ENCODE assay signal across 15 mouse cellular contexts in genomic region chr10:110962172-110962571, GRCm38 (mm10). TPM values are rescaled to one million over a fixed set of nuclear protein-coding genes. Genes with fewer than 3 reads are reported as not detected.
DNase-seq lines count a peak whose midpoint lies in the region; ATAC-seq and TF ChIP-seq lines count a peak whose summit lies in the region.
"Had no signal": no experiment of that assay in that cellular context is flagged by ENCODE, and none has a peak within 500 bp of the region (broad histone marks: within the 10 kb centered on the region; RNA-seq: fewer than 3 reads in every experiment).

No protein-coding gene starts in this region.

- in situ Hi-C loops in CH12.LX (cut with MboI; ENCODE audit: low pct_ligation_motif_present, low pct_unique_long_range_greater_than_20kb, low sequenced_read_pairs) = no loop called here

- intact Hi-C loops in heart, adult 2 months (cut with DNase I) = no loop called here

- no peaks in the 10 kb centered on the region for H3K36me3 ChIP-seq in heart, adult 2 months (ENCODE audit: control insufficient read depth, insufficient read depth, low read length)
- peaks cover 10% of the 10 kb centered on the region; the same call in 1 of the 2 replicates for H3K36me3 ChIP-seq in liver, adult 2 months (ENCODE audit: control insufficient read depth, insufficient read depth, low read length)
- H3K36me3 ChIP-seq in liver, embryonic 12.5 days = peaks cover 28% of the 10 kb centered on the region
- peaks cover 15 to 30% of the 10 kb centered on the region in 2 experiments for H3K36me3 ChIP-seq in CH12.LX (replicated peaks in 1 of 2; ENCODE audit: control insufficient read depth in 1 of 2, insufficient read depth in 1 of 2, low read length in 1 of 2)

- dilution Hi-C loops in CH12.LX (cut with MboI; ENCODE audit: extremely low pct_ligation_motif_present, extremely low pct_unique_long_range_greater_than_20kb, low sequenced_read_pairs) = no loop called here

- ATAC-seq in liver, embryonic 12.5 days = no peak

- no peaks in the 10 kb centered on the region for H3K4me1 ChIP-seq in heart, adult 2 months (ENCODE audit: control insufficient read depth, insufficient read depth, low read length)
- H3K4me1 ChIP-seq in liver, adult 2 months (ENCODE audit: control insufficient read depth, insufficient read depth, low read length) = no peaks in the 10 kb centered on the region
- H3K4me1 ChIP-seq in liver, embryonic 12.5 days = no peaks in the 10 kb centered on the region
- peaks cover 0 to 8% of the 10 kb centered on the region in 2 experiments; a peak in 2 of 4 replicates for H3K4me1 ChIP-seq in CH12.LX (ENCODE audit: control insufficient read depth in 1 of 2, insufficient read depth in 2 of 2)
- no peaks in the 10 kb centered on the region for H3K4me1 ChIP-seq in cortical plate, adult 2 months (ENCODE audit: control insufficient read depth, insufficient read depth, low read length)
- H3K4me1 ChIP-seq: embryonic facial prominence, embryonic 13.5 days; forebrain, embryonic 12.5 days; hindbrain, embryonic 13.5 days had no signal

- no peaks in the 10 kb centered on the region for H3K9me3 ChIP-seq in liver, embryonic 12.5 days (replicated peaks)
- no peaks in the 10 kb centered on the region for H3K9me3 ChIP-seq in CH12.LX (replicated peaks; ENCODE audit: low read length)
- H3K9me3 ChIP-seq: embryonic facial prominence, embryonic 13.5 days; forebrain, embryonic 12.5 days; heart, embryonic 13.5 days; hindbrain, embryonic 13.5 days had no signal

- H3K4me3 ChIP-seq in heart, adult 2 months = no peak overlapping the region
- no peak overlapping the region for H3K4me3 ChIP-seq in liver, adult 2 months (ENCODE audit: insufficient read depth, low read depth, low read length)
- H3K4me3 ChIP-seq in liver, embryonic 12.5 days = no peak overlapping the region
- no peak overlapping the region for H3K4me3 ChIP-seq in CH12.LX (replicated peaks in 1 of 3; ENCODE audit: low read depth in 2 of 3, low read length in 2 of 3, poor library complexity in 1 of 3)
- no peak overlapping the region for H3K4me3 ChIP-seq in cortical plate, adult 2 months (ENCODE audit: insufficient read depth, low read length)
- H3K4me3 ChIP-seq: embryonic facial prominence, embryonic 13.5 days; forebrain, embryonic 12.5 days; heart, embryonic 13.5 days; hindbrain, embryonic 13.5 days had no signal

- no peak overlapping the region for H3K27ac ChIP-seq in heart, adult 2 months
- no peak overlapping the region for H3K27ac ChIP-seq in liver, adult 2 months (replicated peaks; ENCODE audit: insufficient read depth, low read depth, low read length)
- no peak overlapping the region for H3K27ac ChIP-seq in liver, embryonic 12.5 days
- H3K27ac ChIP-seq in CH12.LX (ENCODE audit: insufficient read depth, low read depth) = no peak overlapping the region
- H3K27ac ChIP-seq in cortical plate, adult 2 months (ENCODE audit: insufficient read depth, low read length) = no peak overlapping the region
- H3K27ac ChIP-seq: embryonic facial prominence, embryonic 13.5 days; forebrain, embryonic 12.5 days; heart, embryonic 13.5 days; hindbrain, embryonic 13.5 days had no signal

- TF ChIP-seq CTCF in heart, adult 2 months (IDR thresholded peaks at IDR 0.05) = peak; percentile 65
- TF ChIP-seq CTCF in liver, adult 2 months (IDR thresholded peaks at IDR 0.05; ENCODE audit: low read depth, low read length) = peak; percentile 35; the same call in 1 of the 2 replicates
- TF ChIP-seq CTCF in CH12.LX (conservative IDR thresholded peaks at IDR 0.05 in 1 of 2, IDR thresholded peaks at IDR 0.05 in 1 of 2; ENCODE audit: low read depth in 2 of 2, low read length in 2 of 2) = peak in 1 of 2 experiments; percentile 57; a peak in 2 of 4 replicates
- peak; percentile 24; the same call in 1 of the 2 replicates for TF ChIP-seq CTCF in cortical plate, adult 2 months (IDR thresholded peaks at IDR 0.05; ENCODE audit: extremely low read depth, insufficient read depth, low read length)

- TF ChIP-seq EP300 in heart, adult 2 months (IDR thresholded peaks at IDR 0.05; ENCODE audit: insufficient read depth, low read depth, low read length) = no peak
- no peak for TF ChIP-seq EP300 in CH12.LX (IDR thresholded peaks at IDR 0.05; ENCODE audit: low read length)

- no peak for DNase-seq in heart, adult 2 months
- no peak for DNase-seq in heart, adult 8-10 months (ENCODE audit: low spot score)
- no peak for DNase-seq in liver, adult 2 months (ENCODE audit: extremely low read depth, low read depth, low spot score)
- DNase-seq in CH12.LX (ENCODE audit: extremely low read depth) = no peak
- no peak for DNase-seq in adrenal gland, adult 2 months
- DNase-seq in left cerebral cortex, adult 8-10 months (ENCODE audit: low spot score in 2 of 2) = no peak
- DNase-seq: adrenal gland, postnatal 36 days; cerebellum, adult 9-11 months had no signal

- 11% methylated on average over 1 of the region's 1 CpGs for WGBS in heart, adult 2 months
- WGBS in liver, adult 2 months = 26% methylated on average over 1 of the region's 1 CpGs
- WGBS in liver, embryonic 12.5 days (ENCODE audit: insufficient replicate concordance) = 51% methylated on average over 1 of the region's 1 CpGs

- H3K9ac ChIP-seq in heart, adult 2 months (ENCODE audit: low read depth, low read length) = no peak overlapping the region
- no peak overlapping the region for H3K9ac ChIP-seq in liver, adult 2 months (ENCODE audit: low read depth, low read length)
- H3K9ac ChIP-seq in liver, embryonic 12.5 days = no peak overlapping the region
- H3K9ac ChIP-seq in CH12.LX (ENCODE audit: insufficient read depth, low read depth) = no peak overlapping the region
- H3K9ac ChIP-seq: embryonic facial prominence, embryonic 13.5 days; forebrain, embryonic 12.5 days; heart, embryonic 13.5 days; hindbrain, embryonic 13.5 days had no signal

- no peak for TF ChIP-seq POLR2A in heart, adult 2 months (IDR thresholded peaks at IDR 0.05; ENCODE audit: insufficient read depth, low read depth, low read length)
- TF ChIP-seq POLR2A in liver, adult 2 months (IDR thresholded peaks at IDR 0.05; ENCODE audit: extremely low read depth, insufficient read depth, low read length) = no peak
- no peak for TF ChIP-seq POLR2A in CH12.LX (IDR thresholded peaks at IDR 0.05; ENCODE audit: low read depth, low read length)
- TF ChIP-seq POLR2A in cortical plate, adult 2 months (IDR thresholded peaks at IDR 0.05; ENCODE audit: extremely low read depth, insufficient read depth, low read length) = no peak

- peak; percentile 46 for TF ChIP-seq RAD21 in CH12.LX (IDR thresholded peaks at IDR 0.05; ENCODE audit: low read depth, low read length)

- no peak overlapping the region for H3K4me2 ChIP-seq in liver, embryonic 12.5 days
- H3K4me2 ChIP-seq in CH12.LX (ENCODE audit: insufficient read depth, low read depth, poor library complexity, severe bottlenecking) = no peak overlapping the region
- H3K4me2 ChIP-seq: embryonic facial prominence, embryonic 13.5 days; forebrain, embryonic 12.5 days; heart, embryonic 13.5 days; hindbrain, embryonic 13.5 days; midbrain, embryonic 11.5 days had no signal

- no peaks in the 10 kb centered on the region for H3K79me2 ChIP-seq in heart, adult 2 months (replicated peaks; ENCODE audit: control insufficient read depth, insufficient read depth, low read length)
- no peaks in the 10 kb centered on the region for H3K79me2 ChIP-seq in liver, adult 2 months (ENCODE audit: control insufficient read depth, insufficient read depth, low read length)
- H3K79me2 ChIP-seq in CH12.LX (replicated peaks; ENCODE audit: control insufficient read depth, extremely low read depth, insufficient read depth, poor library complexity, severe bottlenecking) = no peaks in the 10 kb centered on the region

- H3K27me3 ChIP-seq in heart, adult 2 months (ENCODE audit: control insufficient read depth, insufficient read depth, low read length) = no peaks in the 10 kb centered on the region
- H3K27me3 ChIP-seq in liver, adult 2 months (ENCODE audit: control insufficient read depth, insufficient read depth, low read length) = no peaks in the 10 kb centered on the region
- H3K27me3 ChIP-seq in liver, embryonic 12.5 days (replicated peaks) = no peaks in the 10 kb centered on the region
- no peaks in the 10 kb centered on the region for H3K27me3 ChIP-seq in CH12.LX (replicated peaks)
- H3K27me3 ChIP-seq: embryonic facial prominence, embryonic 13.5 days; forebrain, embryonic 12.5 days; heart, embryonic 13.5 days; hindbrain, embryonic 13.5 days had no signal

TF ChIP-seq in CH12.LX, 34 proteins besides CTCF, POLR2A, EP300 and RAD21:
- TF ChIP-seq ETS1 (conservative IDR thresholded peaks at IDR 0.05; ENCODE audit: low read depth, low read length) (no peak), ZNF384 (IDR thresholded peaks at IDR 0.05; ENCODE audit: low read depth, low read length) (peak; percentile 58; the same call in 1 of the 2 replicates), UBTF (IDR thresholded peaks at IDR 0.05; ENCODE audit: low read depth, low read length) (no peak), TCF12 (IDR thresholded peaks at IDR 0.05; ENCODE audit: low read depth, low read length) (no peak)
TF ChIP-seq in CH12.LX: peak in this region for 1.

RNA-seq across cellular contexts. Expression of gene Csrp2, which starts 42.6 kb away (rescaled TPM):
- total RNA-seq in heart, adult 2 months (2021) = 10 to 100 TPM; 37.0 to 41.6 TPM
- polyA plus RNA-seq in heart, adult 2 months (2012; rRNA removed) = 39.3 and 39.5 TPM in 2 replicates
- total RNA-seq in heart, adult 8-10 months (2022) = 10 to 100 TPM; 17.3 to 22.3 (median 21.3) TPM
- total RNA-seq in liver, adult 2 months (2014; rRNA removed) = 73.6 and 76.8 TPM in 2 replicates
- polyA plus RNA-seq in liver, adult 2 months (2012; rRNA removed) = 26.0 and 30.1 TPM in 2 replicates
- 26.2 and 27.5 TPM in 2 replicates for polyA plus RNA-seq in liver, embryonic 12.5 days (2016; fragmentation: Nextera tagmentation; extraction: Ambion mirVana)
- total RNA-seq in CH12.LX (2012; rRNA removed) (0.92 and 1.3 TPM in 2 replicates), CH12.LX (2014; rRNA removed) (0.82 and 1.2 TPM in 2 replicates)
- polyA plus RNA-seq in CH12.LX (2012; ENCODE audit: insufficient read length, low read depth) = 0.87 and 1.3 TPM in 2 replicates
- 10.1 and 14.0 TPM in 2 replicates for polyA plus RNA-seq in cortical plate, adult 2 months (2012; rRNA removed)
- total RNA-seq in adrenal gland, adult 2 months (2021) = 100 to 1,000 TPM; 135 to 193 TPM
- polyA plus RNA-seq in adrenal gland, adult 2 months (2012; rRNA removed) = 32.4 and 37.8 TPM in 2 replicates
- 10 to 100 TPM in 1 of 4 experiments, 1 to 10 TPM in 3; 5.6 to 10.2 (median 8.4) TPM for total RNA-seq in left cerebral cortex, adult 8-10 months (2022)

RNA-seq across cellular contexts. Expression of gene Zdhhc17, which starts 47.8 kb away (rescaled TPM):
- total RNA-seq in heart, adult 2 months (2021) = 10 to 100 TPM; 20.5 to 27.6 TPM
- polyA plus RNA-seq in heart, adult 2 months (2012; rRNA removed) = 19.0 and 32.2 TPM in 2 replicates
- 10 to 100 TPM; 20.8 to 27.2 (median 23.2) TPM for total RNA-seq in heart, adult 8-10 months (2022)
- 17.7 and 20.0 TPM in 2 replicates for total RNA-seq in liver, adult 2 months (2014; rRNA removed)
- 4.1 and 6.3 TPM in 2 replicates for polyA plus RNA-seq in liver, adult 2 months (2012; rRNA removed)
- polyA plus RNA-seq in liver, embryonic 12.5 days (2016; fragmentation: Nextera tagmentation; extraction: Ambion mirVana) = 7.7 and 9.1 TPM in 2 replicates
- 6.7 and 8.0 TPM in 2 replicates for total RNA-seq in CH12.LX (2012; rRNA removed)
- 7.3 and 7.7 TPM in 2 replicates for total RNA-seq in CH12.LX (2014; rRNA removed)
- polyA plus RNA-seq in CH12.LX (2012; ENCODE audit: insufficient read length, low read depth) = 5.1 and 5.8 TPM in 2 replicates
- polyA plus RNA-seq in cortical plate, adult 2 months (2012; rRNA removed) = 83.2 and 88.6 TPM in 2 replicates
- 10 to 100 TPM; 25.1 to 35.9 TPM for total RNA-seq in adrenal gland, adult 2 months (2021)
- polyA plus RNA-seq in adrenal gland, adult 2 months (2012; rRNA removed) = 9.0 and 11.1 TPM in 2 replicates
- total RNA-seq in left cerebral cortex, adult 8-10 months (2022) = 100 to 1,000 TPM; 117 to 128 (median 122) TPM
